Comparison of ENCODE assay signal across 25 mouse cellular contexts in the genomic region with DNA sequence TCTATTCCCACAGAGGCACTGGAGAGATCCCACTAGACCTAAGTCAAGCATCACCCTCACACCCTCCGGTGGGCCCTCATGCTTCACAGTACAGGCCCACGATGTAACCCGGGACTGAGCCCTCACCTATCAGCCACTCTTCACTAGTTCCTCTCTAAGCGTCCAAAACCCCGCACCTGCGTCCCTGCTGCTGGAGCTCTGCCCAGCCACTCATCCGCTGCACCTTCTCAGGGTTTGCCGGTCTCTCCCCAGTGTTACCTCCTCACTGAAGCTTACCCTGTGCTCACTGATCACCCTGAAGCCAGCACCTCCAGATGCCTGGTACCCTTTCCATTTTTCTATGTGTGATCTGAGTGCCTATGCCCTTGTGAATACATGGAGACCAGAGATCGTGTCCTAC. TPM values are rescaled to one million over a fixed set of nuclear protein-coding genes. Genes with fewer than 3 reads are reported as not detected.
DNase-seq lines count a peak whose midpoint lies in the region; ATAC-seq and TF ChIP-seq lines count a peak whose summit lies in the region.
"Had no signal": no experiment of that assay in that cellular context is flagged by ENCODE, and none has a peak within 500 bp of the region (broad histone marks: within the 10 kb centered on the region; RNA-seq: fewer than 3 reads in every experiment).

No protein-coding gene starts in this region.

- no peak overlapping the region for H3K9ac ChIP-seq in hindbrain, embryonic 13.5 days
- no peak overlapping the region for H3K9ac ChIP-seq in hindbrain, embryonic 16.5 days (ENCODE audit: low read depth, low read length)
- H3K9ac ChIP-seq in midbrain, embryonic 14.5 days (replicated peaks; ENCODE audit: low read length) = no peak overlapping the region; the same call in 1 of the 2 replicates
- H3K9ac ChIP-seq: heart, embryonic 13.5 days; limb, embryonic 13.5 days; liver, embryonic 13.5 days; midbrain, embryonic 12.5 days; stomach, embryonic 15.5 days had no signal

- H3K4me1 ChIP-seq in cerebellum, adult 2 months (ENCODE audit: control insufficient read depth, insufficient read depth, low read length) = no peaks in the 10 kb centered on the region
- peaks cover 16% of the 10 kb centered on the region for H3K4me1 ChIP-seq in hindbrain, embryonic 13.5 days (replicated peaks)
- H3K4me1 ChIP-seq in hindbrain, embryonic 16.5 days (ENCODE audit: control insufficient read depth, insufficient read depth, low read depth, low read length) = peaks cover 7% of the 10 kb centered on the region
- H3K4me1 ChIP-seq in midbrain, embryonic 10.5 days = peaks cover 21% of the 10 kb centered on the region
- H3K4me1 ChIP-seq in midbrain, embryonic 14.5 days (ENCODE audit: control insufficient read depth, insufficient read depth, low read length) = peaks cover 8% of the 10 kb centered on the region
- H3K4me1 ChIP-seq: stomach, embryonic 15.5 days had no signal

- H3K27me3 ChIP-seq in cerebellum, adult 2 months (ENCODE audit: control insufficient read depth, insufficient read depth, low read length) = no peaks in the 10 kb centered on the region
- no peaks in the 10 kb centered on the region for H3K27me3 ChIP-seq in hindbrain, embryonic 13.5 days
- no peaks in the 10 kb centered on the region for H3K27me3 ChIP-seq in hindbrain, embryonic 16.5 days (replicated peaks; ENCODE audit: control insufficient read depth, insufficient read depth, low read length)
- no peaks in the 10 kb centered on the region for H3K27me3 ChIP-seq in midbrain, embryonic 10.5 days (ENCODE audit: low read depth, poor library complexity, severe bottlenecking)
- no peaks in the 10 kb centered on the region for H3K27me3 ChIP-seq in midbrain, embryonic 14.5 days (ENCODE audit: control insufficient read depth, insufficient read depth, low read length)
- H3K27me3 ChIP-seq in myocyte (ENCODE audit: control insufficient read depth, insufficient read depth, insufficient read length) = no peaks in the 10 kb centered on the region
- H3K27me3 ChIP-seq: heart, embryonic 13.5 days; limb, embryonic 13.5 days; liver, embryonic 13.5 days; midbrain, embryonic 12.5 days; Patski; stomach, embryonic 15.5 days had no signal

- no peak for TF ChIP-seq CTCF in cerebellum, adult 2 months (IDR thresholded peaks at IDR 0.05; ENCODE audit: borderline replicate concordance, insufficient read depth, low read depth, low read length)

- DNase-seq in cerebellum, adult 9-11 months = peak; percentile 33
- DNase-seq in cerebellum, adult 2 months = no peak
- no peak for DNase-seq in midbrain, embryonic 10.5 days (ENCODE audit: low spot score)
- no peak for DNase-seq in midbrain, embryonic 14.5 days
- DNase-seq: adrenal gland, postnatal 36 days; gastrocnemius, postnatal 25 days; heart, adult 18-20 months; heart, postnatal 14 days; kidney, postnatal 4 days; liver, embryonic 13.5 days; lung, adult 2 months; lung, postnatal 14 days; right cerebral cortex, adult 18-20 months; thymus, postnatal 25 days had no signal

- H3K27ac ChIP-seq in cerebellum, adult 2 months (ENCODE audit: insufficient read depth, low read length) = no peak overlapping the region
- 0 out of 2 replicates have a peak overlapping the region, but pooled peaks have one; percentile 13 for H3K27ac ChIP-seq in hindbrain, embryonic 13.5 days
- H3K27ac ChIP-seq in hindbrain, embryonic 16.5 days (ENCODE audit: low read depth, low read length) = no peak overlapping the region
- H3K27ac ChIP-seq in midbrain, embryonic 10.5 days (replicated peaks) = peak overlapping the region; percentile 28; the same call in 1 of the 2 replicates
- no peak overlapping the region for H3K27ac ChIP-seq in midbrain, embryonic 14.5 days (replicated peaks; ENCODE audit: low read depth, low read length)
- H3K27ac ChIP-seq: heart, embryonic 13.5 days; limb, embryonic 13.5 days; liver, embryonic 13.5 days; midbrain, embryonic 12.5 days; stomach, embryonic 15.5 days had no signal

- no peak for ATAC-seq in hindbrain, embryonic 13.5 days (ENCODE audit: low FRiP score)
- ATAC-seq in hindbrain, embryonic 16.5 days = no peak
- no peak for ATAC-seq in midbrain, embryonic 14.5 days (ENCODE audit: low FRiP score, low TSS enrichment)
- ATAC-seq: forebrain, embryonic 14.5 days; intestine, postnatal 0 days; Patski had no signal

- peaks cover under 1% of the 10 kb centered on the region for H3K79me2 ChIP-seq in myocyte (ENCODE audit: control insufficient read depth, insufficient read depth)

- no peak overlapping the region for H3K4me3 ChIP-seq in cerebellum, adult 2 months (replicated peaks; ENCODE audit: insufficient read depth, low read depth, low read length)
- no peak overlapping the region for H3K4me3 ChIP-seq in hindbrain, embryonic 13.5 days
- H3K4me3 ChIP-seq in hindbrain, embryonic 16.5 days (ENCODE audit: low read length) = no peak overlapping the region
- H3K4me3 ChIP-seq in midbrain, embryonic 10.5 days = no peak overlapping the region
- H3K4me3 ChIP-seq in midbrain, embryonic 14.5 days (replicated peaks; ENCODE audit: low read depth, low read length) = no peak overlapping the region
- no peak overlapping the region for H3K4me3 ChIP-seq in myocyte
- H3K4me3 ChIP-seq: heart, embryonic 13.5 days; limb, embryonic 13.5 days; liver, embryonic 13.5 days; midbrain, embryonic 12.5 days; stomach, embryonic 15.5 days had no signal

- H3K36me3 ChIP-seq in hindbrain, embryonic 13.5 days = no peaks in the 10 kb centered on the region
- no peaks in the 10 kb centered on the region for H3K36me3 ChIP-seq in hindbrain, embryonic 16.5 days (ENCODE audit: control insufficient read depth, insufficient read depth, low read length)
- peaks cover 5% of the 10 kb centered on the region for H3K36me3 ChIP-seq in midbrain, embryonic 10.5 days
- H3K36me3 ChIP-seq in midbrain, embryonic 14.5 days (ENCODE audit: control insufficient read depth, insufficient read depth, low read length) = no peaks in the 10 kb centered on the region
- no peaks in the 10 kb centered on the region for H3K36me3 ChIP-seq in myocyte (ENCODE audit: control insufficient read depth, insufficient read depth)
- H3K36me3 ChIP-seq: heart, embryonic 13.5 days; limb, embryonic 13.5 days; liver, embryonic 13.5 days; midbrain, embryonic 12.5 days; stomach, embryonic 15.5 days had no signal

- no peaks in the 10 kb centered on the region for H3K9me3 ChIP-seq in hindbrain, embryonic 13.5 days
- H3K9me3 ChIP-seq in hindbrain, embryonic 16.5 days (ENCODE audit: control insufficient read depth, low read length) = no peaks in the 10 kb centered on the region
- H3K9me3 ChIP-seq in midbrain, embryonic 10.5 days (replicated peaks) = no peaks in the 10 kb centered on the region
- no peaks in the 10 kb centered on the region for H3K9me3 ChIP-seq in midbrain, embryonic 14.5 days (ENCODE audit: control insufficient read depth, low read length)
- H3K9me3 ChIP-seq: G1E; heart, embryonic 13.5 days; limb, embryonic 13.5 days; liver, embryonic 13.5 days; midbrain, embryonic 12.5 days; stomach, embryonic 15.5 days had no signal

- TF ChIP-seq POLR2A in cerebellum, adult 2 months (IDR thresholded peaks at IDR 0.05; ENCODE audit: borderline replicate concordance, insufficient read depth, low read length) = no peak
- no peak for TF ChIP-seq POLR2A in myocyte (IDR thresholded peaks at IDR 0.05; ENCODE audit: insufficient read length, low read depth)

- no peak overlapping the region for H3K4me2 ChIP-seq in hindbrain, embryonic 13.5 days
- H3K4me2 ChIP-seq in hindbrain, embryonic 16.5 days (ENCODE audit: low read length) = no peak overlapping the region
- no peak overlapping the region for H3K4me2 ChIP-seq in midbrain, embryonic 14.5 days (ENCODE audit: low read length)
- no peak overlapping the region for H3K4me2 ChIP-seq in myocyte (ENCODE audit: low read depth)
- H3K4me2 ChIP-seq: heart, embryonic 13.5 days; limb, embryonic 13.5 days; liver, embryonic 13.5 days; midbrain, embryonic 12.5 days; stomach, embryonic 15.5 days had no signal

- no peak overlapping the region for H3ac ChIP-seq in myocyte (ENCODE audit: control insufficient read depth, insufficient read length)

- 31% methylated on average over 9 of the region's 9 CpGs for WGBS in cerebellum, adult 2 months
- WGBS in hindbrain, embryonic 13.5 days = 77% methylated on average over 9 of the region's 9 CpGs
- 66% methylated on average over 9 of the region's 9 CpGs for WGBS in hindbrain, embryonic 16.5 days
- 81% methylated on average over 9 of the region's 9 CpGs for WGBS in midbrain, embryonic 10.5 days
- 83% methylated on average over 9 of the region's 9 CpGs for WGBS in midbrain, embryonic 14.5 days

RNA-seq across cellular contexts. Expression of a gene that starts 4.1 kb away (rescaled TPM):
- 34.5 and 34.8 TPM in 2 replicates for polyA plus RNA-seq in cerebellum, adult 2 months (2012; rRNA removed)
- 30.6 and 33.0 TPM in 2 replicates for polyA plus RNA-seq in hindbrain, embryonic 13.5 days (2015; fragmentation: Nextera tagmentation; extraction: Ambion mirVana)
- 29.0 and 38.4 TPM in 2 replicates for polyA plus RNA-seq in hindbrain, embryonic 16.5 days (2015; fragmentation: Nextera tagmentation; extraction: Ambion mirVana)
- polyA plus RNA-seq in midbrain, embryonic 10.5 days (2016; fragmentation: Nextera tagmentation; extraction: Ambion mirVana) = 35.0 and 35.8 TPM in 2 replicates
- polyA plus RNA-seq in midbrain, embryonic 14.5 days (2014; fragmentation: Nextera tagmentation; extraction: Ambion mirVana) = 28.8 and 33.6 TPM in 2 replicates
- polyA plus RNA-seq in myocyte (2012; fragmentation: generic; extraction: Trizol) = 24.3 TPM

RNA-seq across cellular contexts. Expression of a gene that starts 15.3 kb away (rescaled TPM):
- 48.7 and 51.5 TPM in 2 replicates for polyA plus RNA-seq in cerebellum, adult 2 months (2012; rRNA removed)
- polyA plus RNA-seq in hindbrain, embryonic 13.5 days (2015; fragmentation: Nextera tagmentation; extraction: Ambion mirVana) = 64.6 and 68.9 TPM in 2 replicates
- 62.4 and 68.8 TPM in 2 replicates for polyA plus RNA-seq in hindbrain, embryonic 16.5 days (2015; fragmentation: Nextera tagmentation; extraction: Ambion mirVana)
- polyA plus RNA-seq in midbrain, embryonic 10.5 days (2016; fragmentation: Nextera tagmentation; extraction: Ambion mirVana) = 85.3 and 88.4 TPM in 2 replicates
- polyA plus RNA-seq in midbrain, embryonic 14.5 days (2014; fragmentation: Nextera tagmentation; extraction: Ambion mirVana) = 72.9 and 73.0 TPM in 2 replicates
- polyA plus RNA-seq in myocyte (2012; fragmentation: generic; extraction: Trizol) = 43.0 TPM

RNA-seq across cellular contexts. Expression of a gene that starts 15.4 kb away (rescaled TPM):
- polyA plus RNA-seq in cerebellum, adult 2 months (2012; rRNA removed) = 792 and 828 TPM in 2 replicates
- polyA plus RNA-seq in hindbrain, embryonic 13.5 days (2015; fragmentation: Nextera tagmentation; extraction: Ambion mirVana) = 648 and 656 TPM in 2 replicates
- polyA plus RNA-seq in hindbrain, embryonic 16.5 days (2015; fragmentation: Nextera tagmentation; extraction: Ambion mirVana) = 471 and 479 TPM in 2 replicates
- 711 and 835 TPM in 2 replicates for polyA plus RNA-seq in midbrain, embryonic 10.5 days (2016; fragmentation: Nextera tagmentation; extraction: Ambion mirVana)
- 602 and 698 TPM in 2 replicates for polyA plus RNA-seq in midbrain, embryonic 14.5 days (2014; fragmentation: Nextera tagmentation; extraction: Ambion mirVana)
- 2,772 TPM for polyA plus RNA-seq in myocyte (2012; fragmentation: generic; extraction: Trizol)

RNA-seq across cellular contexts. Expression of a gene that starts 18.7 kb away (rescaled TPM):
- polyA plus RNA-seq in cerebellum, adult 2 months (2012; rRNA removed) = 50.8 and 51.5 TPM in 2 replicates
- polyA plus RNA-seq in hindbrain, embryonic 13.5 days (2015; fragmentation: Nextera tagmentation; extraction: Ambion mirVana) = 30.7 and 34.7 TPM in 2 replicates
- polyA plus RNA-seq in hindbrain, embryonic 16.5 days (2015; fragmentation: Nextera tagmentation; extraction: Ambion mirVana) = 31.5 and 35.2 TPM in 2 replicates
- 36.6 and 37.2 TPM in 2 replicates for polyA plus RNA-seq in midbrain, embryonic 10.5 days (2016; fragmentation: Nextera tagmentation; extraction: Ambion mirVana)
- polyA plus RNA-seq in midbrain, embryonic 14.5 days (2014; fragmentation: Nextera tagmentation; extraction: Ambion mirVana) = 32.4 and 37.9 TPM in 2 replicates
- polyA plus RNA-seq in myocyte (2012; fragmentation: generic; extraction: Trizol) = 44.3 TPM

RNA-seq across cellular contexts. Expression of a gene that starts 25.9 kb away (rescaled TPM):
- 50.8 and 51.6 TPM in 2 replicates for polyA plus RNA-seq in cerebellum, adult 2 months (2012; rRNA removed)
- 50.4 and 51.6 TPM in 2 replicates for polyA plus RNA-seq in hindbrain, embryonic 13.5 days (2015; fragmentation: Nextera tagmentation; extraction: Ambion mirVana)
- polyA plus RNA-seq in hindbrain, embryonic 16.5 days (2015; fragmentation: Nextera tagmentation; extraction: Ambion mirVana) = 61.3 and 64.6 TPM in 2 replicates
- polyA plus RNA-seq in midbrain, embryonic 10.5 days (2016; fragmentation: Nextera tagmentation; extraction: Ambion mirVana) = 37.3 and 41.9 TPM in 2 replicates
- polyA plus RNA-seq in midbrain, embryonic 14.5 days (2014; fragmentation: Nextera tagmentation; extraction: Ambion mirVana) = 43.7 and 57.6 TPM in 2 replicates
- polyA plus RNA-seq in myocyte (2012; fragmentation: generic; extraction: Trizol) = 37.1 TPM

Comparison
In these comparisons a context has a peak if more than half of its experiments do, and no peak if none do; other contexts are left out.
1. H3K27ac ChIP-seq: peak in hindbrain, embryonic 13.5 days (single experiment) and midbrain, embryonic 10.5 days (single experiment); none in cerebellum, adult 2 months (single experiment), hindbrain, embryonic 16.5 days (single experiment) and midbrain, embryonic 14.5 days (single experiment).